Mouse (Mus musculus) spleen, adult 18-20 months (tissue): ENCODE measurements around the gene Ptprg.

Experiments used
- DNase-seq, 2 experiments: peaks; one replicate each; pipeline ENCODE4 v3.0.0; 2022; ENCODE audit warnings: mixed read lengths in 2 of 2

The Ptprg gene

GRCm38 (mm10) chr14:12105593-12105992 lies 552.3 kb downstream of the Ptprg start:
- no peak for DNase-seq

- no peak for DNase-seq
These were observed 554.1 kb downstream of the Ptprg start for GRCm38 (mm10) chr14:12107459-12107858.

- no peak for DNase-seq
These were observed 554.7 kb downstream of the Ptprg start for GRCm38 (mm10) chr14:12107991-12108390.

- DNase-seq = no peak
These were observed 559.2 kb downstream of the Ptprg start for GRCm38 (mm10) chr14:12112548-12113011.

- DNase-seq = no peak
These were observed 560.0 kb downstream of the Ptprg start for GRCm38 (mm10) chr14:12113326-12113725.

GRCm38 (mm10) chr14:12114016-12114415 lies 560.7 kb downstream of the Ptprg start:
- DNase-seq = no peak

- no peak for DNase-seq
These were observed 565.9 kb downstream of the Ptprg start for GRCm38 (mm10) chr14:12119260-12119659.

GRCm38 (mm10) chr14:12121906-12122305 lies 568.6 kb downstream of the Ptprg start:
- no peak for DNase-seq

GRCm38 (mm10) chr14:12124682-12125081 lies 571.4 kb downstream of the Ptprg start:
- no peak for DNase-seq

GRCm38 (mm10) chr14:12127951-12128350 lies 574.6 kb downstream of the Ptprg start:
- no peak for DNase-seq

- no peak for DNase-seq
These were observed 578.8 kb downstream of the Ptprg start for GRCm38 (mm10) chr14:12132046-12132615.

- DNase-seq = no peak
These were observed 579.8 kb downstream of the Ptprg start for GRCm38 (mm10) chr14:12133163-12133562.

- DNase-seq = no peak
These were observed 581.2 kb downstream of the Ptprg start for GRCm38 (mm10) chr14:12134504-12134903.

GRCm38 (mm10) chr14:12136536-12136935 lies 583.2 kb downstream of the Ptprg start:
- no peak for DNase-seq

GRCm38 (mm10) chr14:12139643-12140481 lies 586.5 kb downstream of the Ptprg start:
- no peak for DNase-seq

GRCm38 (mm10) chr14:12143941-12144485 lies 590.7 kb downstream of the Ptprg start:
- DNase-seq = no peak

GRCm38 (mm10) chr14:12145919-12146318 lies 592.6 kb downstream of the Ptprg start:
- DNase-seq = no peak

GRCm38 (mm10) chr14:12149529-12149928 lies 596.2 kb downstream of the Ptprg start:
- no peak for DNase-seq

- no peak for DNase-seq
These were observed 598.6 kb downstream of the Ptprg start for GRCm38 (mm10) chr14:12151927-12152326.

- DNase-seq = no peak
These were observed 599.4 kb downstream of the Ptprg start for GRCm38 (mm10) chr14:12152748-12153147.

GRCm38 (mm10) chr14:12153599-12153998 lies 600.3 kb downstream of the Ptprg start:
- DNase-seq = no peak

GRCm38 (mm10) chr14:12161738-12162310 lies 608.5 kb downstream of the Ptprg start:
- no peak for DNase-seq

GRCm38 (mm10) chr14:12162331-12162854 lies 609.1 kb downstream of the Ptprg start:
- DNase-seq = no peak
